Mouse (Mus musculus): ENCODE results near the gene Prpf38b.

DNA sequence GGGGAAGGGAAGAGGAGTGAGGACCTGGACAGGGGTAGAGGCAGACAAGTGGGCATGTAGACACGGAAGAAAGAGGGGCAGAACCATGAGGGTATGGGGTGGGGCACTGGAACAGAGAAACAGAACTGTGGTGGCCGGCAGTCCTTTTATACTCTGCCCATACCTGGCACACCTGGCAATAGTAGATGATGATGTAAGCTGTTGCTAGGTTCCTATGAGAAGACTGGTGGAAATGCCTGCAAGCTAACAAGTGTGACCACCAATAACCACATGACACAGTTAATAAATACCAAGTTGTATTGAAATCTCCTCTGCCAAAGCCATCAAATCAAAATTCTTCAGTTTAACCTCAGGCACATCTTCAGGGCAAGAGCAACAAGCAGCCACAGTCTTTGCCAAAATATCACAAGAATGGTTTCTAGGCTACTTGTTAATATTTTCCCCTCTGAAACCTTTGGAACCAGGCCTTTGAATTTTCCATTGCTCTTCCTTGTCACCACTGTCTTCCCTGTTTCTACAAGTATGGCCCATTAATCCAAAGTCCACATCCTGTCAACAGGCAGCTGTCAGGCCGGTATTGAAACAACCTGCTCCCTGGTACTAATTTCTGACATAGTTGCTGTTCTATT lies 9.0 kb upstream of the Prpf38b start:
- TF ChIP-seq CTCF (IDR thresholded peaks at IDR 0.05; ENCODE audit: low read depth, low read length), result no peak
- TF ChIP-seq POLR2A (IDR thresholded peaks at IDR 0.05; ENCODE audit: extremely low read depth, insufficient read depth, low read length), result no peak

All from liver, adult 2 months (tissue).